Mouse (Mus musculus): ENCODE results near the gene Dll4. TPM values are rescaled to one million over a fixed set of nuclear protein-coding genes. Genes with fewer than 3 reads are reported as not detected.
A peak's percentile ranks its signal among the peaks of the same experiment; 100 is the strongest.

Gene Dll4
- 24.4 and 24.5 TPM in 2 replicates for polyA plus RNA-seq (2012; rRNA removed)

DNA sequence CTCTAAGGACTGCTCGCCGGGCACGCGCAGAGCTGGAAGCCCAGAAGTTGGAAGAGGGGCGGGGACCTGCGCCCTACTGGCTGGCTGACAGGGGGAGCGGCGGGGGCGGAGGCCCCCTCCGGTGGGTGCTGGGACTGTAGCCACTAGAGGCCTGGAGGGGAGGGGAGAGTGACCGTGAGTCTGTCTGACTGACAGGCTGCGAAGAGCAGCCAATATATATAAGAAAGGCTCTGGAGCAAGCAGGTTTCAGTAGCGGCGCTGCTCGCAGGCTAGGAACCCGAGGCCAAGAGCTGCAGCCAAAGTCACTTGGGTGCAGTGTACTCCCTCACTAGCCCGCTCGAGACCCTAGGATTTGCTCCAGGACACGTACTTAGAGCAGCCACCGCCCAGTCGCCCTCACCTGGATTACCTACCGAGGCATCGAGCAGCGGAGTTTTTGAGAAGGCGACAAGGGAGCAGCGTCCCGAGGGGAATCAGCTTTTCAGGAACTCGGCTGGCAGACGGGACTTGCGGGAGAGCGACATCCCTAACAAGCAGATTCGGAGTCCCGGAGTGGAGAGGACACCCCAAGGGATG lies at the start of gene Dll4:
TSS of gene Dll4 (plus strand) at position 217 of the 576 bp plus-strand sequence.
- no peak for DNase-seq (ENCODE audit: low read depth)

DNA sequence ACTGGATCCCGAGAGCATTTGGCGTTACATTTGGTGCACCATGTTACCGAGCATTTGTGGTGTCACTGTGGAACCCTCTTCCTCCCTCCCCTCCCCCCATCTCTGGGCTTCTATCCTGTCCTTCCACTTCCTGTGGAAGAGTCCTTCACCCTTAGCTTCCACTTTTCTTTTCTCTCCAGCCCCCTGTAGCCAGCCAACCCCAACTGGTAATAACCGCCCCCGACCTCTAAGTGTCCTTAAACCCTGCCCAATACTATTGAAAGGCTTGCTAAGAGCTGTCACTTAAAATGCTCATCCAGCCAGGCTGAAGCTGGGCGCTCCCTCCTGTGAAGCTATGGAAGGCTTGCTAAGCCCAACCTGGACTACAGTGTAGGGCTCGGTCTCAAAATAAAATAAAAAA lies 48.7 kb upstream of the Dll4 start:
- no peak for DNase-seq (ENCODE audit: low read depth)

DNA sequence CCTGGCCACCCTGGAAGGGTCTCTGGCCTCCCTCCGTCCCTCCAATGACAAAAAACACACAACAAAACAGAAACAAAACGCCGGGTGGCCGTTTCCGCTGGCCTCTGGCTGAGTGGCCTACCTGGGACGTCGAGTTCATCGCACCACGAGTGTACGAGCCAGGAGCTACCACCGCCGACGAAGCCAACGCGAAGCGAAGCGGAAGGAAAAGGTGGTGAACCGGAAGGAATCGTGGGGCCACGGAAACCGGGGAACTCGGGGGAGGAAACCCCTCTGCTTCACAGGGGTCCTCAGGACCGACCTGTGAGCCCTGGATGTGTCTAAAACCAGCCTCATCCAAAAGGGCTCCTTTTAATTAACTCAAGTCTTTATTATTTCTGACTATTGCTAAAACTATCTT lies 47.8 kb upstream of the Dll4 start:
- no peak for DNase-seq (ENCODE audit: low read depth)

DNA sequence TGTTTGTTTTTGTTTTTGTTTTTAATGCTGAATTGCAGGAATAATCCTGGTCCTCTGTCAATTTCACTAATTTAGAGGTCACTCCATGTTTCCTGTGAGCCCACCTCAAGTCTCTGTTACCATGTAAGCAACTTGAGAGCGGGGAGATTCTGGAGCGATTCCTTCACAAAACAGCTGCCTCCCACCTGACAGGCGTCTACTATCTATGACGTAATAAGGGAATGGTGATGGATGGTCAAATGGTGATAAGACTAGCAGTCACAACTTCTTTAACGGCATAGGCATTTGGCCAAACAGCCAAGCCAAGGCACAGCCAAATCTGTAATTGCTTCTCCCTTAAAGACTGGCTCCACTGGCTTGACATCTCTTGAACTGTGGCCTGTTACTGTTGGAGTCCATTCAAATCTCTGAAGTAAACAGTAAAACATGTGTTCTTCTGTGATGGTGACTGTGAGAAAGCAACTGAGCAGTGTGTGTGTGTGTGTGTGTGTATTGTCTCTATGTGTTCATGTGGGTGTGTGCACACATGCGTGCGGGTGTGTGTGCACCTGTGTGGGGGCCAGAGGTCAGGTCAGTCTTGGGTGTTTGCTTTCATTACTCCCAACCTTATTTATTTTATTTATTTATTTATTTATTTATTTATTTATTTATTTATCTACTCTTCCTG lies 43.6 kb upstream of the Dll4 start:
- DNase-seq (ENCODE audit: low read depth): no peak

DNA sequence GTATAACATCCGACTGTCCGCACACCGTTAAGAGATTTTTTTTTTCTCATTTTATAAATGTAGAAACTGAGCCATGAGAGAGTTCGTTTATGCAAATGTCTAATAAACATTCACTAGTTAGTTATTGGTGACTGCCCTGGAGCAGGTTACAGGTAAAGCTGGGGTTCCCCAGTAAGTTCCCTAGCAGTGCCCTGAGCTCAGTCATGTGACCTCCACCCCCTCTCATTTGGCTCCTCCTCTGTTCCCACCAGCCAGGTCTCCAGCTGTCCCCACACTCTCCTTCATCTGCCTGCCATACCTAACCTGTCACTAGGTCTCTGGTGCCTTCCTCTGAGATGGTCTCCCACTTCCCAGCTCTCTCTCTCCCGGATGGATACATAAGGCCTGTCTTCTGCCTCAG lies 38.2 kb upstream of the Dll4 start:
- no peak for DNase-seq (ENCODE audit: low read depth)

DNA sequence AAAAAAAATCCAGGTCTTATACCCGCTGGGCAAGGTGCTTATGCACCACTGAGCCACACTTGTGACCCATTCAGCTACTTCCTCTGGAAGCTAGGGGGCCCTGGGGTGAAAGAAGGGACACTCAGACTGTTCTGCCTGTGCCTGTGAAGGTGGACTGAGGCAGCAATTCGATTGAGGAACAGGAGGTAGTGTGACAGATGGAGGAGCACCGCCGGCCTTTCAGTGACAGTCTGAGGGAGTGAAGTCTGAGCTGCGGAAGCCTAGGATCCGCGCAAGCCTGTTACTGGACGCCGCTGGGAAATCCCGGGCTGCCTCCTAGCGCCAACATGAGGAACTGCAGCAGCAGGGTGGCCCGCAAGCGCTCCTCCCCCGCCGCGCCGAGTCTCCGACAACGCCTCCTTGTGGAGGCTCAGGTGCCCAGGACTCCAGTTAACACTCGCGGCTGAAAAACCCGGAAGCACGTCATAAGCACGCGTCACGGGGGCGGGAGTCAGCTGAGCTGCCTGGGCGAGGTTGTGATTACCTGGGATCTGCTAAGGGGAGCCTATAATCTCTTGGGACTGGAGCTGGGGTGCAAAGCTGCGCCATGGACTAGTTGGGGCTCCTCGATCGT lies 37.2 kb upstream of the Dll4 start, which contains the start of gene Vps18:
TSS of gene Vps18 (plus strand) at position 471 of the 613 bp plus-strand sequence.
- DNase-seq (ENCODE audit: low read depth): peak; percentile 62

DNA sequence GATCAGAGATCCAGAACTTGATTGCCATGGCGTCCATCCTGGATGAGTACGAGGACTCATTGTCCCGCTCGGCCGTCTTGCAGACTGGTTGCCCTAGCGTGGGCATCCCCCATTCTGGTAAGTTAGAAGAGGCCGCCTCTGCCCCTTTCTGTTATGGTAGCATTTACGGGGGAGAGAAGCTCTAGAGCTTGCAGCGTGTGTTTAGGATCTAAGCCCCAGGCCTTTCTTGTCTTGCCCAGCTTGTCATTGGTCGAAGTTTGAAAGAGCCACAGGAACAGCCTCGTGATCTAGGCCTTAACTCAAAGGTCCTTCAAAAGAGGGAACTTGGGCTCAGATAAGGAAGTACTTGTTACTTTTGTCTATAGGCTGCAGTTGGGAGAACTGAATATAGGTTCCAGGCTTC lies 36.6 kb upstream of the Dll4 start:
- no peak for DNase-seq (ENCODE audit: low read depth)

DNA sequence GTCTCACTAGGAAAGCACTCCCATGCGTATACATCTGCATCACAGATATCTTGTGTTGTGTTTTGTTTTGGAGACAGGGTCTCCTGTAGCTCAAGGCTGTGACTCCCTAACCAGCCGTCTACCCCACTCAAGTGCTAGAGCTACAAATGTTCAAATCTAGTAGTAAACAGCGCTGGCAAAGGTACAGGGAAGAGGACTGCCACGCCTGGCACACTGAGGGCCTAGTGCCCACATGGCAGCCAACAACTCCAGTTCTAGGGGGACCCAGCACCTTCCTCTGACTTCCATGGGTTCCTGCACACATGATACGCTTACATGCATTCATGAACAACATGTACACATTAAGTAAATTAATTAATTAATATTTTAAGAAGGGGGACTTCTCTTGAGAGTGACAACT lies 33.3 kb upstream of the Dll4 start:
- no peak for DNase-seq (ENCODE audit: low read depth)

DNA sequence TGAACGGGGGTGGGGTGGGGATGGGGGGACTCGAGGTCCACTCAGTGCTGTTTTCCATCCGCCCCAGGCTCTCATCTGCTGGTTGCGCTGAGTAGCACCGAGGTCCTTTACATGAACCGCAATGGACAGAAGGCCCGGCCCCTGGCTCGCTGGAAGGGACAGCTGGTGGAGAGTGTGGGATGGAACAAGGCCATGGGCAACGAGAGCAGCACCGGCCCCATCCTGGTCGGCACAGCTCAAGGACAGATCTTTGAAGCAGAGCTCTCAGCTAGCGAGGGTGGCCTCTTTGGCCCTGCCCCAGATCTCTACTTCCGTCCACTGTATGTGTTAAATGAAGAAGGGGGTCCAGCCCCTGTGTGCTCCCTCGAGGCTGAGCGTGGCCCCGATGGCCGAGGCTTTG lies 32.7 kb upstream of the Dll4 start:
- no peak for DNase-seq (ENCODE audit: low read depth)

DNA sequence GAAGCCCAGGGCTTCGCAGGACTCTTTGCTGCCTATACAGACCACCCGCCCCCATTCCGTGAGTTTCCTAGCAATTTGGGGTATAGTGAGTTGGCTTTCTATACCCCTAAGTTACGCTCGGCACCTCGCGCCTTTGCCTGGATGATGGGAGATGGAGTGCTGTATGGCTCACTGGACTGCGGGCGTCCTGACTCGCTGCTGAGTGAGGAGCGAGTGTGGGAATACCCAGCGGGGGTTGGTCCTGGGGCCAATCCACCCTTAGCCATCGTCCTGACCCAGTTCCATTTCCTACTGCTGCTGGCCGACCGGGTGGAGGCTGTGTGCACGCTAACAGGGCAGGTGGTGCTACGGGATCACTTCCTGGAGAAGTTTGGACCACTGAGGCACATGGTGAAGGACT lies 32.3 kb upstream of the Dll4 start:
- DNase-seq (ENCODE audit: low read depth): no peak

DNA sequence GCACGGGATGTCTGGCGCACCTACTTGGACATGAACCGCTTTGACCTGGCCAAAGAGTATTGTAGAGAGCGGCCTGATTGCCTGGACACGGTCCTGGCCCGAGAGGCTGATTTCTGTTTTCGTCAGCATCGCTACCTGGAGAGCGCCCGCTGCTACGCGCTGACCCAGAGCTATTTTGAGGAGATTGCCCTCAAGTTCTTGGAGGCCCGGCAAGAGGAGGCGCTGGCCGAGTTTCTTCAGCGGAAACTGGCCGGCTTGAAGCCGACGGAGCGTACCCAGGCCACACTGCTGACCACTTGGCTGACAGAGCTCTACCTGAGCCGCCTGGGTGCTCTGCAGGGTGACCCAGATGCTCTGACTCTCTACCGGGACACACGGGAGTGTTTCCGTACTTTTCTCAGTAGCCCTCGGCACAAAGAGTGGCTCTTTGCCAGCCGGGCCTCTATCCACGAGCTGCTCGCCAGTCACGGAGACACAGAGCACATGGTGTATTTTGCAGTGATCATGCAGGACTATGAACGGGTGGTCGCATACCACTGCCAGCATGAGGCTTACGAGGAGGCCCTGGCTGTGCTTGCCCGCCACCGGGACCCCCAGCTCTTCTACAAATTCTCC lies 31.7 kb upstream of the Dll4 start:
- no peak for DNase-seq (ENCODE audit: low read depth)

DNA sequence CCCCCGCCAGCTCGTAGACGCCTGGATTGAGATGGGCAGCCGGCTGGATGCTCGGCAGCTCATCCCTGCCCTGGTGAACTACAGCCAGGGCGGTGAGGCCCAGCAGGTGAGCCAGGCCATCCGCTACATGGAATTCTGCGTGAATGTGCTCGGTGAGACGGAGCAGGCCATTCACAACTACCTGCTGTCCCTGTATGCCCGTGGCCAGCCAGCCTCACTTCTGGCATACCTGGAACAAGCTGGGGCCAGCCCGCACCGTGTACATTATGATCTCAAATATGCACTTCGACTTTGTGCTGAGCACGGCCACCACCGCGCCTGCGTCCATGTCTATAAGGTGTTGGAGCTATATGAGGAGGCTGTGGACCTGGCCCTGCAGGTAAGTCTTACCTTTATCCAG lies 31.2 kb upstream of the Dll4 start:
- DNase-seq (ENCODE audit: low read depth): no peak

DNA sequence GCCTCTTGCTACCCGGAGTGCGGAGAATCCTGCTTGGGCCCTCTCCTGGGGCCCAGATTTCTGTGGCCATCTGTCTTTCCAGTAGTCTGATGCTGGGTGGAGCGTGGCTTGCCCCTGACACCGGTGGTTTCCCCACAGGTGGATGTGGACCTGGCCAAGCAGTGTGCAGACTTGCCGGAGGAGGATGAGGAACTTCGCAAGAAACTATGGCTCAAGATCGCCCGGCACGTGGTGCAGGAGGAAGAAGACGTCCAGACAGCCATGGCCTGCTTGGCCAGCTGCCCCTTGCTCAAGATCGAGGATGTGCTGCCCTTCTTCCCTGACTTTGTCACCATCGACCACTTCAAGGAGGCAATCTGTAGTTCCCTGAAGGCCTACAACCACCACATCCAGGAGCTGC lies 28.8 kb upstream of the Dll4 start:
- DNase-seq (ENCODE audit: low read depth): no peak

DNA sequence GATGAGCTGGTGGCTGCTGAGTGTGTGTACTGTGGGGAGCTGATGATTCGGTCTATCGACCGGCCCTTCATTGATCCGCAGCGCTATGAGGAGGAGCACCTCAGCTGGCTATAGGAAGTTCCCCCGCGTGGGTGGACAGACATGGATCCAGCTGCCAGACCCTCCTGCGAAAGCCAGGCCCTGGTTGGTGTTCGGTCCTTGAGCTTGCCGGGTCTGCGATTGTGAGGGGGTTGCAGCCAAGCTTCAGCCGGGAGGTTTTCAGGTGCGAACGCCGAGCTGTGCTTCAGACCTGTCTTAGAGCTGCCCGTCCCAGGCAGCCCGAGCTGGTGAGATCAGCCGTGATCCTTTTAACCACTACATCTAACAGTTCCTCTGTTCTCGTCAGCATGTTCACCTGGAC lies 28.1 kb upstream of the Dll4 start:
- DNase-seq (ENCODE audit: low read depth): no peak

DNA sequence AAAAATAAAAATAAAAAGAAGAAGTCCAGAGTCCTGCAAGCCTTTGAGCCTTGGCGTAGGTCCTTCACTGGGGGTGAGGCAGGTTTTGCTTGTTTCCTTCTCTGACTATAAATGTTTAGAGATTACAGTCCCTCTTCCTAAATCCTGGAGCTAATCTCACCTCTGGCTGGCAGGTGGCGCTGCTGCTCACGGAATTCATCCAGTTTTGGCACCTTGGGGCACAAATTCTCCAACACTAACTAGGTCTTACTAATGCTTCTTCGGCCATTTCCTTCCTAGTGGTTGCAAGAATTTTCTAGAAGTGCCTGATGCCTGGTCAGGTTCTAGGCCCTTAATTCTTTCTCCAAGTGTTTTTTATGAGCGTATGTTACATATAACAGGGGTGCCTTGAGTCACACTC lies 27.3 kb upstream of the Dll4 start:
- DNase-seq (ENCODE audit: low read depth): no peak

DNA sequence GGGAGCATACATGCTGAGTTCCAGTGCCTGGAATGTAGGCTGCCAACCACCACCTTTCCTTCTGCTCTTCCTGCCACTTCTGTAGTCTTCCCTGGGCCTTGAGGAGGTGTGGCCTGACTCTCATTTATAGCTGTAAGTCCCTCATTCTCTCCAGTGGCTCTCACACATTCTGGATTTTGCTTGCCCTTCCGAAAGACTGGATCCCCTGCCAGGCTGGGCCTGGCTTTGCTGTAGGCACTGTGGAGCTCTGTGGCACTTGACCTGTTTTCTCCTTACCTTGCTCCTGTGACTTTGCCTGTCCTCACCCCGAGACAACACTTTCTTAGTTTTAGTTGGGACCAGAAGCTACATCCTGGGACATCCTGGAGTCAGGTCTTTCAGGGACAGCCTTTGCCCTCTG lies 26.7 kb upstream of the Dll4 start:
- no peak for DNase-seq (ENCODE audit: low read depth)

DNA sequence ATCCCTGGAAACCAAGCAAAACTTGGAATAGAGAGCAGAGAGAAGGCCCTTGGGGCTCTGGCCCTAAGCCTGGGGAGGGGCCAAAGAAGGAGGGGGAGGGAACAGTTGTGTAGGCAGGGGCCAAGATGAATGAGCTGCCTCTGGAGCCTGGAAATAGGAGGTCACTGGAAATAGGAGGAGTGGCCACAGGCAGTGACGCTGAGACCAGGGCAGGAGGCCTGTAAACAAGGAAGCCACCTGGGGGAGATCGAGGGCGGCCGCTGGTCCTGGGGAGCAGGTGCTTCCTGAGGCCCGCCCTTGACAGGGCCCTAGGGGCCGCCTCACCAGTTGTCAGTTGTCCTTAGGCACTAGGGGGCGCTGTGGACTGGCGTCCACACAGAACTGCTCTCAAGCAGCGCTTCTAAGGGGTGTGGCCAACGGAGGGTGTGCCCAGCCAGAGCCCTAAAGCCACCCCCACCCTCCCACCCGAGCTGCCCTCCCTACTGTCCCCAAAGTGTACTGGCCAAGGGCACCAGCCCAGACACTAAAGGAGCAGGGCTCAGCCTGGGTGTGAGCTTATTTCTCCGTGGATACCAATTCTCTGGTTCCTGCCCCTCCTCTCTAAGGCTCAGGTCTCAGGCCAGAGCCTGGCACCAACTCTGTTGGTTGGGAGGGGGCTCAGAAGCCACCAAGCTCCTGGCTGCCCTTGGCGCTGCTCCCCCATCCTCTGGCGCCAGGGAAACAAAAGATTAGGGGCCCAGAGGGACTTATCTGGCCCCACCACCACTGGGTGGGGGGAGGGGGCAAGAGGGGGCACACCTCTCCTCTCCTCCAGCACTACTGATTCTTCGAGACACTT lies 25.4 kb upstream of the Dll4 start:
- DNase-seq (ENCODE audit: low read depth): no peak

DNA sequence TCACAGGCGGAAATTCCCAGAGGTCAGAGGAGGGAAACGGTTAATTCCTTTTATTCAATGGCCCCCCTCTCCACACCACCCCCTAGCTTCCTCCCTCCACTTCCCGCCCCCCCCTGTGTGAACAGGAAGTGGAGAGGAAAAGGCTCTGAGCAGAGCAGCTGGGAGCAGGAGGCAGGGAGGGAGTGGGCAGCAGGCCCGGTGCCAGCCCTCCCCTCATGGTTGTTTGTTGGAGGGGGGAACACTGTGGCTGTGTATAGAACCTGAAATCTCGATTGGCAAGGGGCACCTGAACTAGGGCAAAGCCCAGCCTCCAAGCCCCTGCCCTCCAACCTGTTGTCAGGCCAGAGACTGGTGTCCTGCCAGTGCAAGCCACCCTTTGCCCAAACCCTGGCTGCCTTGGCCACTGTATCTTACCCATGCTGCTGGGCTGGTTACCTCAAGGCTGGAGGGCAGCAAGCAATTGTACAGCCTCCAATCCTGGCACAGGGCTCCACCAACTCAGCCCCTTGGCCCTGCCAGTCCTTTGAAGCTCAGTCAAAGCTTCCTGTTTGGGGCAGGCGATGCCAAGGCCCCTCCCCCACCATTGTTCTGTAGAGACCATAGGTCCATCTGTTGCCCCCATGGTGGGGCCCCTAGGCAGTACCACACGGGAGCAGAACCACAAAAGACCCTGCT lies 24.6 kb upstream of the Dll4 start:
- DNase-seq (ENCODE audit: low read depth): no peak

DNA sequence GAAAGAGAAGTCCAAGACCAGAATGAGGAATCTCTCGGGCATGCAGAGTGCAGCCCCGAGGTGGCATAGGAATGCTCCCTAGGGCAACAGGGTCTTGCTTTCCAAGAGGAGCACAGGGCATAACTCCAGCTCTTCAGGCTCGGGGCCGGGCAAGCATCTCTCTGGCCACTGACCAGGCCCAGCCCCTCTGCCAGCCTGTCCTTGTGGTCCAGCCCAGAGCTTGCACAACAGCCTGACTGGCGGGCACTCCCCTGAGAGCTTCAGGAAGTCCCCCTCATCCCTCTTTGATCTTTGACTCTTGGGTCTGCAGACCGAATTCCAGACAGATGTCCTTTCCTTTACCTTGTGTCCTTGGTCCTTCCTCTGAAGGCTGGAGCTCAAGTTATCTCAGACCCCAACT lies 22.7 kb upstream of the Dll4 start:
- DNase-seq (ENCODE audit: low read depth): no peak

DNA sequence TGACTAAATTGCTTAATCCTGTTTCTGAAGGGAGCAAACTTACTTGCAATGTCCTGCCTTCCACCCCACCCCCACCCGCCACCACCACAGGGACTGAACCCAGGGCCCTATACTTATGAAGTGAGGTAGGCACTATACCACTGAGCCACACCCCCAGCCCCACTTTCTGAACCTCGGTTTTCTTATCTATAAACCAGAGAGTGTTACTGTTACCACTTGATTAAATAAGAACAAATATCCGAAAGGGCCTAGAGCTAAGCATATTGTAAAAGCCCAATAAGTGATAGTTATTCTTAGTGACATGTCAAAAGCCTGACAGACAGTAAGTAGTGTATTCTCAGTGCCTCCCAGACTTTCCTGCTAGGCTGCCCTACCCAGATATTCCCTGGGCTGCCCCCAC lies 21.2 kb upstream of the Dll4 start:
- DNase-seq (ENCODE audit: low read depth): no peak

DNA sequence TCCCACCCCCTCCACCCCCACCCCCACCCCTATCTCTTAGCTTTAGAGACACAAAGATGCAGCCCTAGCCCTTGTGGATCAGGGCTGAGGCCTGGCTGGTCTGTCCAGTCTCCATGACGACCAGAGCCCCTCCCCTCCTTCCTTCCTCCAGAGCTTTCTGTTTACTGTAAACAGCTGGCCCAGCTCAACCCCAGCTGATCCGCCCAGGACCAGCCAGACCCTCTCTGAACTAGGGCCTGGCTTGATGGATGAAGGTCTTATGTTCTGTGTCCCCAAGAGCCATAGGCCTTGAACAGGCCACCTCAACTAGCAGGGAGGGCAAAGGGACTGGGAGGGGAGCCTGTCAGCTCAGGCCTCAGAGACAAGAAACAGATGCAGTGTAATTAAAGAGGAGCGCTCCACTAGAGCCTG lies 20.8 kb upstream of the Dll4 start:
- DNase-seq (ENCODE audit: low read depth): no peak

DNA sequence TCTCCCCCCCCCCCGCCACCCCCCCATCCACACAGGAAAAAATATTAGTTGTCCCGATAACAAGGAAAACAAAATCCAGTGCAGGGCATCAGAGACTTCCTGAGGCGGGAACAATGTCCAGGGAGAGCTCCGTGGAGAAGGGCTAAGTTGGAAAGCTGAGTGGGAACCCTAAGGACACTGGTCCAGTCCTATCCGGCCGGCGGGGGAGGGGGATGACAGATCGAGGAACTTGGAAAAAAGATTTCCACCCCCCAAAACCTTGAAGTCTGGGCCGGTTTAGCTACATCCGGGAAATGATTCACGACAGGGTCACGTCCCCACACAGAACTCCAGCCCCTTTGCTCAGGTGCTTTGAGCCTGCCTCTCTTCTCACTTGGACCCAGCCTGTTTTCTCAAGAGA lies 14.0 kb upstream of the Dll4 start:
- DNase-seq (ENCODE audit: low read depth): no peak
